In the genomic region with DNA sequence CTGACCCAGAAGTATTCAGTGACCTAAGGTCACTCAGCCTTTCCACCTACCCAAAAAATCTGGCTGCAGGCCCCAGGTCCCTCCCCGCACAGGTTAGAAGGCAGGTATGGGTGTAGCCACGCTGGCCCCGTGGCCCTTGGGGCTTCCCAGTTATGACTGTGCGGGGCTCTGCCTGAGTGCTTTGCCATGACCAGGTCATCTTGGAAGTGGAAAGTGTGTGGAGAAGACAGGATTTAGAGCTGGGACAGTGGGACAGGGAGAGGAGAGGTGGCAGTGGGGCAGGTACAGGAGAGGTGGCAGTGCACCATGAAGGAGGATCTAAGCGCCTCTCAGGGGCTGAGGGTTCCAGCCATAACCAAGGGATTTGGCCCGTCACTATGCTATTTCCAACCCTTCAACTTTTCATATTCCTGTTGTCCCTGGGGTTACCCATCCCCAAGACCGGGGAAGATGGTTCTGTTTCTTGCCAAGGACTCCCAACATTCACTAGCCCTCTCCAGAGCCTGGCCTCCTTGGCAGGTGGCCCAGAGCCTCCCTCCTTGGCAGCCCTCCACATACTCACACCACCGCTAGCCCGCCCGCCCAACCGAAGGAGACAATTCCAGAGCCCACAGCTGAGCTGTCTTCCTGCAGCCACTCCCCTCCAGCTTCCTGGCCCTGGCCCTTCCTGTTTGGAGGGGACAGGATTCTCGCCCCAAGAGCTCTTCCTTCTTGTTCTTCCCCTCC, we compare ENCODE assay signal across 10 mouse cellular contexts. TPM values are rescaled to one million over a fixed set of nuclear protein-coding genes. Genes with fewer than 3 reads are reported as not detected.
DNase-seq lines count a peak whose midpoint lies in the region; ATAC-seq lines count a peak whose summit lies in the region.
"Had no signal": no experiment of that assay in that cellular context is flagged by ENCODE, and none has a peak within 500 bp of the region (broad histone marks: within the 10 kb centered on the region; RNA-seq: fewer than 3 reads in every experiment).

No protein-coding gene starts in this region.

- 0 out of 2 replicates have a peak, but pooled peaks cover 5% of the 10 kb centered on the region for H3K4me1 ChIP-seq in embryonic facial prominence, embryonic 14.5 days (ENCODE audit: control insufficient read depth, insufficient read depth, low read length)
- peaks cover 57% of the 10 kb centered on the region for H3K4me1 ChIP-seq in heart, embryonic 15.5 days (replicated peaks)

- peaks cover 75% of the 10 kb centered on the region for H3K36me3 ChIP-seq in embryonic facial prominence, embryonic 14.5 days (ENCODE audit: control insufficient read depth, insufficient read depth, low read length)
- peaks cover 41% of the 10 kb centered on the region for H3K36me3 ChIP-seq in heart, embryonic 15.5 days

- no peaks in the 10 kb centered on the region for H3K27me3 ChIP-seq in embryonic facial prominence, embryonic 14.5 days (replicated peaks; ENCODE audit: control insufficient read depth, insufficient read depth, low read length)
- no peaks in the 10 kb centered on the region for H3K27me3 ChIP-seq in heart, embryonic 15.5 days
- H3K27me3 ChIP-seq: embryonic facial prominence, embryonic 13.5 days had no signal

- no peak overlapping the region for H3K4me2 ChIP-seq in embryonic facial prominence, embryonic 14.5 days (ENCODE audit: low read depth, low read length)
- H3K4me2 ChIP-seq in heart, embryonic 15.5 days = no peak overlapping the region
- H3K4me2 ChIP-seq: embryonic facial prominence, embryonic 13.5 days had no signal

- 59% methylated on average over 12 of the region's 12 CpGs for WGBS in embryonic facial prominence, embryonic 14.5 days
- 50% methylated on average over 12 of the region's 12 CpGs for WGBS in heart, embryonic 15.5 days

- no peak overlapping the region for H3K27ac ChIP-seq in embryonic facial prominence, embryonic 14.5 days (replicated peaks; ENCODE audit: low read depth, low read length)
- peak overlapping the region; percentile 71 for H3K27ac ChIP-seq in heart, embryonic 15.5 days
- H3K27ac ChIP-seq: embryonic facial prominence, embryonic 13.5 days had no signal

- peak; percentile 66 to 73 for DNase-seq in frontal cortex, postnatal 10 days (ENCODE audit: low spot score in 2 of 2)
- DNase-seq in embryonic facial prominence, embryonic 14.5 days (ENCODE audit: low spot score) = peak; percentile 61
- peak; percentile 29 to 34 for DNase-seq in layer of hippocampus, adult 8-10 months (ENCODE audit: low spot score in 2 of 2)
- peak; percentile 92 for DNase-seq in lung, postnatal 14 days
- peak; percentile 36 to 47 for DNase-seq in spleen, postnatal 36 days (ENCODE audit: low spot score in 2 of 2)

- H3K9me3 ChIP-seq in embryonic facial prominence, embryonic 14.5 days (ENCODE audit: control insufficient read depth, low read length) = no peaks in the 10 kb centered on the region
- H3K9me3 ChIP-seq in heart, embryonic 15.5 days (replicated peaks) = no peaks in the 10 kb centered on the region
- H3K9me3 ChIP-seq: embryonic facial prominence, embryonic 13.5 days; megakaryocyte, embryonic 14.5 days had no signal

- ATAC-seq in frontal cortex, adult (ENCODE audit: low TSS enrichment) = no peak
- ATAC-seq in embryonic facial prominence, embryonic 14.5 days (ENCODE audit: low read depth) = peak; percentile 11
- peak; percentile 61 for ATAC-seq in heart, embryonic 15.5 days (replicated peaks; ENCODE audit: insufficient number of reproducible peaks, insufficient read depth, low FRiP score, low read depth)
- ATAC-seq in activated CD4-positive, CD25-positive, alpha-beta regulatory T cell, adult 4 months = no peak

- H3K4me3 ChIP-seq in embryonic facial prominence, embryonic 14.5 days (ENCODE audit: low read depth, low read length) = no peak overlapping the region
- no peak overlapping the region for H3K4me3 ChIP-seq in heart, embryonic 15.5 days
- H3K4me3 ChIP-seq: embryonic facial prominence, embryonic 13.5 days had no signal

- H3K9ac ChIP-seq in embryonic facial prominence, embryonic 14.5 days (ENCODE audit: low read depth, low read length) = no peak overlapping the region
- H3K9ac ChIP-seq in heart, embryonic 15.5 days = no peak overlapping the region
- H3K9ac ChIP-seq: embryonic facial prominence, embryonic 13.5 days had no signal

RNA-seq across cellular contexts. Expression of a gene that starts 13.3 kb away (rescaled TPM):
- polyA plus RNA-seq in embryonic facial prominence, embryonic 14.5 days (2014; fragmentation: Nextera tagmentation; extraction: Ambion mirVana) = 38.5 and 49.5 TPM in 2 replicates
- polyA plus RNA-seq in heart, embryonic 15.5 days (2015; fragmentation: Nextera tagmentation; extraction: Ambion mirVana) = 18.6 and 25.1 TPM in 2 replicates
- 1 to 10 TPM; 1.0 to 2.6 (median 1.4) TPM for total RNA-seq in layer of hippocampus, adult 8-10 months (2022)
- under 1 TPM; 0.20 to 0.57 TPM for polyA plus RNA-seq in activated CD4-positive, CD25-positive, alpha-beta regulatory T cell, adult 4 months (2017; shearing (Covaris generic))

RNA-seq across cellular contexts. Expression of a gene that starts 18.9 kb away (rescaled TPM):
- polyA plus RNA-seq in embryonic facial prominence, embryonic 14.5 days (2014; fragmentation: Nextera tagmentation; extraction: Ambion mirVana) = 0.21 TPM in 2 replicates
- polyA plus RNA-seq in heart, embryonic 15.5 days (2015; fragmentation: Nextera tagmentation; extraction: Ambion mirVana) = 0.25 and 1.2 TPM in 2 replicates
- under 1 TPM in 2 of 4 experiments, not detected in 2; 0.73 to 0.85 TPM for total RNA-seq in layer of hippocampus, adult 8-10 months (2022)
- 1 to 10 TPM; 1.3 to 1.4 TPM for polyA plus RNA-seq in activated CD4-positive, CD25-positive, alpha-beta regulatory T cell, adult 4 months (2017; shearing (Covaris generic))

RNA-seq across cellular contexts. Expression of a gene that starts 28.5 kb away (rescaled TPM):
- 30.6 and 31.6 TPM in 2 replicates for polyA plus RNA-seq in embryonic facial prominence, embryonic 14.5 days (2014; fragmentation: Nextera tagmentation; extraction: Ambion mirVana)
- 22.9 and 31.6 TPM in 2 replicates for polyA plus RNA-seq in heart, embryonic 15.5 days (2015; fragmentation: Nextera tagmentation; extraction: Ambion mirVana)
- total RNA-seq in layer of hippocampus, adult 8-10 months (2022) = 10 to 100 TPM; 18.1 to 22.7 (median 19.8) TPM
- polyA plus RNA-seq in activated CD4-positive, CD25-positive, alpha-beta regulatory T cell, adult 4 months (2017; shearing (Covaris generic)) = under 1 TPM; 0.17 to 0.36 TPM

RNA-seq across cellular contexts. Expression of a gene that starts 47.4 kb away (rescaled TPM):
- 121 and 129 TPM in 2 replicates for polyA plus RNA-seq in embryonic facial prominence, embryonic 14.5 days (2014; fragmentation: Nextera tagmentation; extraction: Ambion mirVana)
- 107 and 122 TPM in 2 replicates for polyA plus RNA-seq in heart, embryonic 15.5 days (2015; fragmentation: Nextera tagmentation; extraction: Ambion mirVana)
- total RNA-seq in layer of hippocampus, adult 8-10 months (2022) = 10 to 100 TPM; 62.9 to 80.4 (median 72.9) TPM
- 100 to 1,000 TPM in 1 of 2 experiments, 10 to 100 TPM in 1; 89.2 to 117 TPM for polyA plus RNA-seq in activated CD4-positive, CD25-positive, alpha-beta regulatory T cell, adult 4 months (2017; shearing (Covaris generic))

Comparison
In these comparisons a context has a peak if more than half of its experiments do, and no peak if none do; other contexts are left out.
1. DNase-seq: peak in every context shown above with its lines; median percentile 92 in lung, postnatal 14 days; 70 in frontal cortex, postnatal 10 days; 61 in embryonic facial prominence, embryonic 14.5 days; 42 in spleen, postnatal 36 days; 32 in layer of hippocampus, adult 8-10 months.
2. ATAC-seq: peak in embryonic facial prominence, embryonic 14.5 days (single experiment) and heart, embryonic 15.5 days (single experiment); none in frontal cortex, adult (single experiment) and activated CD4-positive, CD25-positive, alpha-beta regulatory T cell, adult 4 months (single experiment).
3. RNA of a gene that starts 13.3 kb away (polyA plus RNA-seq): 38.5 to 49.5 TPM in embryonic facial prominence, embryonic 14.5 days and 18.6 to 25.1 TPM in heart, embryonic 15.5 days; 0.20 to 0.57 TPM in activated CD4-positive, CD25-positive, alpha-beta regulatory T cell, adult 4 months; every median in the first group is over 10 times any median in the second.
4. RNA of a gene that starts 28.5 kb away (polyA plus RNA-seq): 30.6 to 31.6 TPM in embryonic facial prominence, embryonic 14.5 days and 22.9 to 31.6 TPM in heart, embryonic 15.5 days; 0.17 to 0.36 TPM in activated CD4-positive, CD25-positive, alpha-beta regulatory T cell, adult 4 months; every median in the first group is over 10 times any median in the second.